Mouse (Mus musculus) thymus, postnatal 14 days (tissue): ENCODE data around the gene Acvr1c.

ENCODE experiments used
- DNase-seq: peaks from one replicate; pipeline ENCODE4 v3.0.0; 2021

Gene Acvr1c

GRCm38 (mm10) chr2:58282259-58282910 is 75.3 kb downstream of the Acvr1c start:
- DNase-seq, result peak; percentile 79

GRCm38 (mm10) chr2:58281046-58281445 is 76.6 kb downstream of the Acvr1c start:
- no peak for DNase-seq

- DNase-seq, result no peak
Observed at GRCm38 (mm10) chr2:58279163-58279562, 78.5 kb downstream of the Acvr1c start.

- DNase-seq, result no peak
Observed at GRCm38 (mm10) chr2:58276454-58276853, 81.2 kb downstream of the Acvr1c start.

- no peak for DNase-seq
Observed at GRCm38 (mm10) chr2:58240639-58241038, 117.1 kb downstream of the Acvr1c start.

GRCm38 (mm10) chr2:58237487-58237886 is 120.2 kb downstream of the Acvr1c start:
- DNase-seq, result no peak
